Mouse (Mus musculus): Measurements from ENCODE around the gene Trmt1. TPM values are rescaled to one million over a fixed set of nuclear protein-coding genes. Genes with fewer than 3 reads are reported as not detected.
A peak's percentile ranks its signal among the peaks of the same experiment; 100 is the strongest.

Gene Trmt1
- polyA plus RNA-seq, 1 experiment from 2014 or later = 62.0 TPM

DNA sequence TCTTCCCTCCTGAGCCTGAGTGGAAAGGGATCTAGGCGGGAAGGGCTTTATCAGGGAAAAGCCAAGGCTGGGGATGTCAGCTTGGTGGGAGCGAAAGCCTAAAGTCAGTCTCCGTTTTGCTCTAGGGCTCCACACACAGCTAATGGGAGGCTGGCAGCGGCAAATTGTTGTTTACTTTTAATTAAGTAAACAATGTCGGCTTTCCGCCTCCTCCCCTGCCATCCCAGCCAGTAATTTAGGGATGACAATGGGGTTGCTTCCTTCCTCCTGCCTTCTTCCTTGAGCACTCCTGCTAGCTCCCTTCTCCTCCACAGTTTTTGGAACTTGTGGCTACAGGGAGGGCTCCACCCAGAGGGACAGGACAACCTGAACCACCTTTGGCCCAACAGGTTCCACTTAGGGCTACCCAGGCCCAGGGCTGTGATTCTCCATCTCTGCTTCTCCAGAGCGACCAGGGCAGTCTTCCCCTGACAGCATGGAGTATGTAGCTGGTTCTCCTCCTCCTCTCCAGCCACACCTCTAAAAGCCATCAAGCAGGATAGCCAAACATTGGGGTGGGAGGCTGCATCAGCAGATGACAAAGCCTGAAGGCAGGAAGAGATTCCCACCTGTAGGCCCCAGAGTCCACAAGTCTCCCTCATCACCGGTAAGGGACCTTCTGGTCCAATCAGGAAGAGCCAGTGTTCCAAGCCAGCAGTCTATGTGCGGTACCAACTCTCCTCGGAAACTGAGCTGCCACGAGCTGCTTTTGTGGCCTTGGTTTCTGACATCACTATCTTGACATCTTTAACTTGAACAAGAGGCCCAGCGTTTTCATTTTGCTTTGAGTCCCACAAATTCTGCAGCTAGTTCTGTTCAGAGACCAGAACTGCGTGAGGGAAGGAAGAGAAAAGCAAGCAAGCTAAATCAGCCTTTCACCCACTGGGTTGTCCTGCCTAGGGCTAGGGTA lies 55.1 kb downstream of the Trmt1 start:
- 51% methylated on average over 13 of the region's 13 CpGs for WGBS (ENCODE audit: insufficient replicate concordance)
- H3K9me3 ChIP-seq (replicated peaks) = no peaks in the 10 kb centered on the region
- 0 out of 2 replicates have a peak overlapping the region, but pooled peaks have one; percentile 20 for H3K27ac ChIP-seq
- H3K27me3 ChIP-seq (replicated peaks) = peaks cover 91% of the 10 kb centered on the region
- H3K9ac ChIP-seq = no peak overlapping the region
- H3K4me1 ChIP-seq = peaks cover 80% of the 10 kb centered on the region
- H3K4me2 ChIP-seq = no peak overlapping the region
- no peak for ATAC-seq
- H3K4me3 ChIP-seq = no peak overlapping the region
- no peaks in the 10 kb centered on the region for H3K36me3 ChIP-seq

DNA sequence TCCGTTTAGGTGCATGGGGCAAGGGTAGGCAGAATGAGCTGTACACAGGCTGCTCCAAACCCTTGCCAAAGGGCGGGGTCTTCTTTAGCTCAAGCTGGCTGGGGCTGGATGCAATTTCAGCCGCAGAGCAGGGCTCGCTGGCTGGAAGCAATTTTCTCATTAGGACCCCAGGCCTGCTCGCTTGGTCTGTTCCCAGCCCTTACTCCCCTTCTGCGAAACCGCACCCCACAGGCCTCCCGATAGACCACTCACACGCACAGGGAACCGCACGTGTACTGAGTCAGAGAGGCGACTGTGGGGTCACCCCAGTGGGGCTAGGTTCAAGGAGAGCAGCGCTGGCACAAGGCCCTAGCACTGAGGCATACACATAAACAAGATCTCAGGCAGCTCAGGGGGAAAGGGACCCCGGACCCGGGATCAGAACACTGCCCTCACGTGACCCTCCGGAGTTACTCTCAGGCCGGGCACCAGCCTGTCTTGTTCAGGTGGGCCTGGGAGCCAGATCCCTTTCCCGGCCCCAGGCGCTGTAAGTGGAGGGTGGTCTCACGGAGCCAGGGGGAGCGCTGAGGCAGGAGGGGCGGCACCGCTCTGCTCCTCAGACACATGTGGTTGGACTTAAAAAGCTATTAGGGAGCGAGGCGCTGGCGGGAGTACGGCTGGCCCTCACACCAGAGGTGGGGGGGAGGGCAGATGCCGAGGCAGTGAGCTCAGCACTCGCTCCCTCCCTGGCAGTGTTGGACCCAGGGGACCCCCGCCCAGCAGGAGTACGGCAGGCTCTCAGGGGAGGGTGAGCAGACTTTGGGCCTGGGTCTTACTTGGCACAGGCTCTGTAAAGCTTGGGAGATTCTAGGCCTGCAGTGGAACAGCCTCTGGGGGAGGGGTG lies 56.3 kb downstream of the Trmt1 start:
- no peak overlapping the region for H3K9ac ChIP-seq
- WGBS (ENCODE audit: insufficient replicate concordance) = 59% methylated on average over 32 of the region's 32 CpGs
- H3K9me3 ChIP-seq (replicated peaks) = no peaks in the 10 kb centered on the region
- peak overlapping the region; percentile 28 for H3K4me2 ChIP-seq
- H3K4me3 ChIP-seq = no peak overlapping the region
- H3K27ac ChIP-seq = peak overlapping the region; percentile 48; the same call in 1 of the 2 replicates
- peaks cover 76% of the 10 kb centered on the region for H3K4me1 ChIP-seq
- no peak for ATAC-seq
- no peaks in the 10 kb centered on the region for H3K36me3 ChIP-seq
- peaks cover 96% of the 10 kb centered on the region for H3K27me3 ChIP-seq (replicated peaks)

DNA sequence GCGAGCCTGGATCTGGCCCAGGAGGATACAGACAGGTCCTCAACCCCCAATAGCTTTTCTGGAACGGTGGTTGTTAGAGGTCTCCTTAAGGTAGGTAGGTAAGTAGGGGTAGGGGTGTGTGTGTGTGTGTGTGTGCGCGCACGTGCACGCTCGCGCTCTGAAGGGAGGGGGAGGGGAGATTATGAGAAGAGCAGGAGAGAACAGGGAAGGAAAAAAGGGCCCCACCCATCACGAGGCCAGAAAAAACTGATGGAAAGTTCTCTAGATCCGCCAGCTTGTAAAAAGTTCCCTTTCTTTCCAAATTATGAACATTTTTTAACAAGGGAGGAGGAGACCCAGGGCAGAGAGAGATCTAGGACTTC lies 56.9 kb downstream of the Trmt1 start:
- H3K4me3 ChIP-seq = no peak overlapping the region
- H3K27me3 ChIP-seq (replicated peaks) = peaks cover 99% of the 10 kb centered on the region
- peaks cover 70% of the 10 kb centered on the region for H3K4me1 ChIP-seq
- H3K36me3 ChIP-seq = no peaks in the 10 kb centered on the region
- H3K27ac ChIP-seq = peak overlapping the region; percentile 9; the same call in 1 of the 2 replicates
- no peak for ATAC-seq
- H3K4me2 ChIP-seq = peak overlapping the region; percentile 28
- H3K9me3 ChIP-seq (replicated peaks) = no peaks in the 10 kb centered on the region
- 27% methylated on average over 10 of the region's 10 CpGs for WGBS (ENCODE audit: insufficient replicate concordance)
- H3K9ac ChIP-seq = no peak overlapping the region

DNA sequence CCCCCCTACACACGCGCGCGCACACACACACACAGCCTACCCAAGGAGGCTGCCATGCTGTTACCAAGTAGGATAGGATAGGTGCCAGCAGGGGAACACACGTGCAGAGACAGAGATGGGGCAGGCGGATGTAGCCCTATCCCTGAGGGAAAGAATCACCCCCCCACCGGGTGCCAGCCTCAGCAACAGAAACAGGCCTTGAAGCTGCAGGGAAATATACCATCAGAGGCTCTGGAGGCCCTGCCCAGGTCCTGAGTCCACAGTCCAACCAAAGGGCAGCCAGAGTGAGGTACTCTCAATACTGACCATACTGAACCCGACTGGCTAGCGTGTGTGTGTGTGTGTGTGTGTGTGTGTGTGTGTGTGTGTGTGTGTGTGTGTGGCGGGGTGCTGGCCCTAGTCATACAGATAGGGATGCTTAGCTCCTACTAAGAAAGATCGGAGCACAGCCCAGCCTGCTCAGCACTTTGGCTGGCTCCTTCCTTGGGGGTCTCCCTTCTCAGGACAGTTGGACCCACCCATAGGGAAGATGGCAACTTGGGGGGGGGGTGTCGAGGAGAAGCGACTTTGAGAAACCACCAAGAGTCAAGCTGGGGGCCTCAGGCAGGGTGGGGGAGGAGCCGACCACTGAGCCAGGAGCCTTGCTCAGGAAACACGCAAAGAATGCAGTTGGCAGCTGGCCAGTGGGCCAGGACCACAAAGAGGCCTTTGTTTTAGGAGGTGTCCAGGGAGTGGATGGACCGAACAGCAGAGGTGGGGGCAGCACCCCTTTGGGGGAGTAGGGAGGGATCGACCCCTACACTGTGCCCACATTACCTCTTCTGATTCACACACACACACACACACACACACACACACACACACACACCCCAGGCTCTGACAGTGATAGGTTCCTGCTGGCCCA lies 57.7 kb downstream of the Trmt1 start:
- H3K9ac ChIP-seq = no peak overlapping the region
- no peaks in the 10 kb centered on the region for H3K36me3 ChIP-seq
- H3K27me3 ChIP-seq (replicated peaks) = peaks cover 97% of the 10 kb centered on the region
- 37% methylated on average over 17 of the region's 17 CpGs for WGBS (ENCODE audit: insufficient replicate concordance)
- H3K4me1 ChIP-seq = peaks cover 62% of the 10 kb centered on the region
- peak overlapping the region; percentile 20; the same call in 1 of the 2 replicates for H3K27ac ChIP-seq
- H3K4me3 ChIP-seq = no peak overlapping the region
- H3K9me3 ChIP-seq (replicated peaks) = no peaks in the 10 kb centered on the region
- peak; percentile 26; the same call in 1 of the 2 replicates for ATAC-seq
- H3K4me2 ChIP-seq = peak overlapping the region; percentile 19; the same call in 1 of the 2 replicates

DNA sequence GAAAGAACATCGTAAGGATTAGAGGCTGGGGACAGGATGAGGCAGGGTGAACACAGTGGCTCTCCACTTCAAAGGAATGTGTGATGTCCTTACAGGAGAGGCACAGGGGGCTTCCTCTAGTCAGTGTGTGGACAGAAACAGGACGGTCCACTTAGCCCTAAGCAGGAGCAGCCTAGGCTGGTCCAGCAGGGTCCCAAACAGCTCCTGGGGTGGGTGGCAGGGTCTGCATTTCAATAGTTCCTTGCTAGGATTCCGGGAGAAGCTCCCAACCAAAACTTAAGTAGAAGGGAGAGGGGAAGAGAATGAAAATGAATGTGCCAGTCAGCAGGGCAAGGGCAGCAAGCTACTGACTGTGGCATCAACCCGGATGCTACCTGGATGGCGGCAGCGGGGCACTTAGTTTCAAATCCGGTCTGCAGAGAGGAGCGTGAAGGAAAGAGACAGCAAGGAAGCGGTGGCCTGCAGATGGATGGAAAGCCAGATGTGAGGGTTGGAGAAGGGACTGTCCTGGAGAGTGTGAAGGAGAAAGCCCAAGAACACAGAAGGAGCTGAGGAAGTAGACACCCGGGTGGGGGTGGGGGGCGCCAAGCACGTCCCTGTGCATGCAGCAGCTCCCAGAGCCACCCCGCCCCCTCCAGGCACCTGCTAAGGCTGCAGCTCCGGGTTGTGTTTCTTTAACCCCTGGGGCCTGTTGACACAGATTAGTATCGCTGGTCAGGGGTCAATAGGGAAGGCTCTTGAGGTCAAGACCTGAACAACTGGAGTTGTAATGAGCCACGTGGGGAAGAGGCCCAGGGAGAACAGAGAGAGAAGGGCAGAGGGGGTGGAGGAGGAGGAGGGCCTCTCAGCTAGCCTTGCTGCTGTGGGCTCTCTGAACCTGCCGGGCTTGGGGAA lies 59.2 kb downstream of the Trmt1 start:
- H3K4me1 ChIP-seq = peaks cover 57% of the 10 kb centered on the region
- 18% methylated on average over 17 of the region's 17 CpGs for WGBS (ENCODE audit: insufficient replicate concordance)
- H3K27ac ChIP-seq = peak overlapping the region; percentile 13; the same call in 1 of the 2 replicates

More for the DNA sequence above, 59.2 kb downstream of the Trmt1 start:
- Histone ChIP-seq H3K9me3 (replicated peaks) (no peaks in the 10 kb centered on the region), H3K4me3 (no peak overlapping the region), H3K27me3 (replicated peaks) (peaks cover 97% of the 10 kb centered on the region), H3K36me3 (no peaks in the 10 kb centered on the region), H3K9ac (no peak overlapping the region), H3K4me2 (peak overlapping the region; percentile 27; the same call in 1 of the 2 replicates)
- ATAC-seq = peak; percentile 21; the same call in 1 of the 2 replicates

Other genes starting within 250 kb of the Trmt1 start
- gene Ier2, start 23.5 kb upstream of the Trmt1 start, polyA plus RNA-seq (2016; fragmentation: Nextera tagmentation; extraction: Ambion mirVana) = 36.4 and 37.4 TPM in 2 replicates
- 12.5 and 12.9 TPM in 2 replicates for gene Nacc1, start 1.6 kb downstream of the Trmt1 start, polyA plus RNA-seq (2016; fragmentation: Nextera tagmentation; extraction: Ambion mirVana)
- 82.3 and 83.1 TPM in 2 replicates for gene Lyl1, start 15.2 kb downstream of the Trmt1 start, polyA plus RNA-seq (2016; fragmentation: Nextera tagmentation; extraction: Ambion mirVana)
- gene G430095P16Rik, start 36.7 kb downstream of the Trmt1 start, polyA plus RNA-seq (2016; fragmentation: Nextera tagmentation; extraction: Ambion mirVana) = 11.0 and 12.0 TPM in 2 replicates
- gene Nfix, start 114.0 kb downstream of the Trmt1 start, polyA plus RNA-seq (2016; fragmentation: Nextera tagmentation; extraction: Ambion mirVana) = 2.8 and 2.9 TPM in 2 replicates
- 3.4 and 4.3 TPM in 2 replicates for gene Dand5, start 136.5 kb downstream of the Trmt1 start, polyA plus RNA-seq (2016; fragmentation: Nextera tagmentation; extraction: Ambion mirVana)
- 69.9 and 71.0 TPM in 2 replicates for gene Gadd45gip1, start 145.2 kb downstream of the Trmt1 start, polyA plus RNA-seq (2016; fragmentation: Nextera tagmentation; extraction: Ambion mirVana)
- 274 and 281 TPM in 2 replicates for gene Rad23a, start 154.4 kb downstream of the Trmt1 start, polyA plus RNA-seq (2016; fragmentation: Nextera tagmentation; extraction: Ambion mirVana)
- 590 and 610 TPM in 2 replicates for gene Calr, start 160.6 kb downstream of the Trmt1 start, polyA plus RNA-seq (2016; fragmentation: Nextera tagmentation; extraction: Ambion mirVana)
- 96.3 and 98.6 TPM in 2 replicates for gene Farsa, start 170.7 kb downstream of the Trmt1 start, polyA plus RNA-seq (2016; fragmentation: Nextera tagmentation; extraction: Ambion mirVana)
- gene Syce2, start 185.8 kb downstream of the Trmt1 start, polyA plus RNA-seq (2016; fragmentation: Nextera tagmentation; extraction: Ambion mirVana) = 110 TPM in 2 replicates
- 41.1 and 44.3 TPM in 2 replicates for gene Gcdh, start 207.6 kb downstream of the Trmt1 start, polyA plus RNA-seq (2016; fragmentation: Nextera tagmentation; extraction: Ambion mirVana)
- gene Klf1, start 215.6 kb downstream of the Trmt1 start, polyA plus RNA-seq (2016; fragmentation: Nextera tagmentation; extraction: Ambion mirVana) = 517 and 552 TPM in 2 replicates
- gene Dnase2a, start 222.3 kb downstream of the Trmt1 start, polyA plus RNA-seq (2016; fragmentation: Nextera tagmentation; extraction: Ambion mirVana) = 10.8 and 11.4 TPM in 2 replicates

Data from liver, embryonic 12.5 days (tissue).